Mouse (Mus musculus) ES-Bruce4 (cell line): Measurements from ENCODE around the gene Foxl2.

ENCODE experiments used
- CTCF ChIP-seq: IDR thresholded peaks from one replicate; pipeline ENCODE4 v1.8.1; 2011; ENCODE audit warnings: low read depth, low read length
- POLR2A ChIP-seq: IDR thresholded peaks from one replicate; pipeline ENCODE4 v1.8.1; 2011; ENCODE audit warnings: low read length; ENCODE audit not compliant: insufficient read depth

DNA sequence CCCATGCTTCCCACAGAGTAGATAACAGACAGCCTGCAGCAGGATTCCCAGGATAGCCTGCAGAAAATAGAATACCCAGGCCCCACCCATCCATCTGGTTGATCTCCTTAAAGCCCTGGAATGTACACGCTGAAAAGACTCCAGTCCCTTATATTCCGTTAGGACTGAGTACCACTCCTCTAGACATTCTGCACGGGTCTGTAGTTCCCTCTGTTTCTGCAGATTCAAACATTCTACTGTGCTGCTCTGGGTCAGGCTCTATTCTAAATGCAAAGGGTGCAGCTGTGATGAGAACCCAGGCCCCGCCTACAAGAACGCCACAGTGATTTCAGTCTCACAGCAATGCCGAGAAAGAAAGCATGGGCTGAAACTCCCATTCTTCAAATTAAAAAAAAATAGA lies 32.0 kb upstream of the Foxl2 start:
- TF ChIP-seq POLR2A = no peak
- no peak for TF ChIP-seq CTCF
